Mouse (Mus musculus) heart, embryonic 12.5 days (tissue): ENCODE measurements around the gene Rftn1. TPM values are rescaled to one million over a fixed set of nuclear protein-coding genes. Genes with fewer than 3 reads are reported as not detected.
A peak's percentile ranks its signal among the peaks of the same experiment; 100 is the strongest.

Source experiments
- ATAC-seq: fragments of 200-750 bp; cut with Nextera tagmentation; 2 replicates; pipeline ENCODE4 v1.8.0; 2017; ENCODE audit warnings: moderate TSS enrichment, moderate library complexity; ENCODE audit not compliant: insufficient number of reproducible peaks, low FRiP score
- H3K27ac ChIP-seq: fragments of 300-500 bp; sonication (generic); 2 replicates; pipeline ENCODE4 v1.5.1; 2016; ENCODE audit warnings: mild to moderate bottlenecking, moderate library complexity; ENCODE audit not compliant: poor library complexity, severe bottlenecking
- H3K27me3 ChIP-seq: fragments of 300-500 bp; sonication (generic); replicated peaks from 2 replicates; pipeline ENCODE4 v1.6.1; 2016; ENCODE audit warnings: mild to moderate bottlenecking, moderate library complexity
- H3K36me3 ChIP-seq: fragments of 300-500 bp; sonication (generic); 2 replicates; pipeline ENCODE4 v1.6.1; 2016; ENCODE audit warnings: mild to moderate bottlenecking, moderate library complexity
- H3K4me1 ChIP-seq: fragments of 300-500 bp; sonication (generic); replicated peaks from 2 replicates; pipeline ENCODE4 v1.6.1; 2016; ENCODE audit warnings: mild to moderate bottlenecking
- H3K4me2 ChIP-seq: fragments of 300-500 bp; sonication (generic); 2 replicates; pipeline ENCODE4 v1.6.1; 2016; ENCODE audit warnings: mild to moderate bottlenecking, moderate library complexity
- H3K4me3 ChIP-seq: fragments of 300-500 bp; sonication (generic); 2 replicates; pipeline ENCODE4 v1.5.1; 2016; ENCODE audit warnings: mild to moderate bottlenecking
- H3K9ac ChIP-seq: fragments of 300-500 bp; sonication (generic); 2 replicates; pipeline ENCODE4 v1.6.1; 2016; ENCODE audit warnings: mild to moderate bottlenecking, moderate library complexity
- H3K9me3 ChIP-seq: fragments of 300-500 bp; sonication (generic); replicated peaks from 2 replicates; pipeline ENCODE4 v1.6.1; 2016; ENCODE audit warnings: mild to moderate bottlenecking, moderate library complexity
- WGBS: fragments of 180-500 bp; shearing (Covaris S2); methylation state at CpG from one replicate; pipeline ENCODE4 v1.1.7; 2016; 5-methylcytosine and 5-hydroxymethylcytosine counted together
- polyA plus RNA-seq: library from polyadenylated mRNA; unstranded; fragments of >200 nt; fragmentation: Nextera tagmentation; extraction: Ambion mirVana; gene quantifications from 2 replicates; pipeline ENCODE4 v1.2.1, GENCODE M21; 2016

Rftn1 gene
- polyA plus RNA-seq, 1 experiment from 2014 or later, result 24.2 TPM

DNA sequence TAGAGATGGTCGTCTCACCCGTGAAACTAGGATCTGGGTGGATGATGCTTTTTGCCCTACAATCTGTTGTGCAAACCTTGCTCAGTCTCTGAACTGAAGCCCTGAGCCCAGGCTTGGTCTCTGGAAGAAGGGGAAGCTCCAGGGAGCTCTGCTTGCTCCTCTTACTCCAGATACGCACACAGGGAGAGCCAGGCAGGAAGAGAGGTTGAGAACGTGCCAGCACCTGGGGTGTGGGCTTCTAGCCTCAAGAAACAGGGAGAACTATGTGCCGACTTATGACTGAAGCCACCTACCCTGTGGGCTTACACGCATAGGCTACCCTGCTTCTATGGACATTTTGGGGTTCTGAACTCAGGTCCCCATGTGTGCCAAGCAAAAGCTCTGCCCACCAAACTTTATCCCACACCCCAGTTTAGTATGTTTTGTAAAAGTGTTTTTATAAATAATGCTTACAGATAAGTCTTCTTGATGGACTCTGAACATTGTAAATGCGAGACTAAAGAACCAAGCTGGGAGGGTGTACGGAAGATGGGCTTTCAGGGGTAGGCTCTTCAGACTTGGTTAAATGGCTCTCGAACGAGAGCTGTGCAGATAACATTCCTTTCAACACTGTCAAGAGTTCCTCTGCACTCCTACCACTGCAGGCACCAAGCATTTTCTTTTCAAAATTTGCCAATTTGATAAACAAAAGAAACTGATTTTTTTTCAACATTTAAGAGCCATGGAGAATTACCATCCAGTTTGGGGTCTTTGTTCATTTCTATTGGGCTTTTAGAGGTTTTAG lies 152.4 kb downstream of the Rftn1 start:
- Histone ChIP-seq H3K4me1 (peaks cover 23% of the 10 kb centered on the region), H3K27ac (no peak overlapping the region), H3K27me3 (no peaks in the 10 kb centered on the region), H3K36me3 (peaks cover 3% of the 10 kb centered on the region; the same call in 1 of the 2 replicates), H3K4me2 (no peak overlapping the region), H3K9ac (no peak overlapping the region), H3K9me3 (no peaks in the 10 kb centered on the region), H3K4me3 (no peak overlapping the region)
- ATAC-seq, result no peak
- 40% methylated on average over 10 of the region's 10 CpGs for WGBS

DNA sequence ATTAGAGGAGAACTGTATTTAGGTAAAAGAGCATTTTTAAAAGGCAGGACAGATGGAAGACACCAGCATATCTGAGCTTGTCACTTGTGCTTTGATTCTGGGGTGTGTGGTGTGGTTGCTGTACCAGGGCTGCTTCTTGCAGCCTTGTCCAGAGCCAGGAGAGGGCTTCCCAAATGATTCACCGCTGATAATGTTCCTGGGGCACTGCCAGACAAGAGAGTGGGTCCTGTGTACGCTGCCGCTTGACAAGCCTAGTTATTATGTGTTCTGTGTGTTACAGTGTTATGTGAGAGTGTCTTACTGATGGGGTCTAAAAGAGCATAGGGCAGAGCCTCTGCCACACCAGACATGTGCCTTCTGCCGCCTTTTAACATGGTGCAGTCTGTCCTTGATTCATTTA lies 153.1 kb downstream of the Rftn1 start:
- no peak for ATAC-seq
- Histone ChIP-seq H3K27ac (no peak overlapping the region), H3K36me3 (peaks cover 3% of the 10 kb centered on the region; the same call in 1 of the 2 replicates), H3K4me3 (no peak overlapping the region), H3K9me3 (no peaks in the 10 kb centered on the region), H3K27me3 (no peaks in the 10 kb centered on the region), H3K4me2 (no peak overlapping the region), H3K9ac (no peak overlapping the region), H3K4me1 (peaks cover 26% of the 10 kb centered on the region)
- 71% methylated on average over 4 of the region's 4 CpGs for WGBS

- Histone ChIP-seq H3K36me3 (peaks cover 3% of the 10 kb centered on the region; the same call in 1 of the 2 replicates), H3K4me2 (no peak overlapping the region), H3K4me3 (no peak overlapping the region), H3K27ac (no peak overlapping the region), H3K4me1 (peaks cover 28% of the 10 kb centered on the region), H3K27me3 (no peaks in the 10 kb centered on the region), H3K9ac (no peak overlapping the region), H3K9me3 (no peaks in the 10 kb centered on the region)
- WGBS, result 74% methylated on average over 14 of the region's 14 CpGs
- ATAC-seq, result peak; percentile 34; the same call in 1 of the 2 replicates
These were observed 153.6 kb downstream of the Rftn1 start for GRCm38 (mm10) chr17:50036751-50037385.

DNA sequence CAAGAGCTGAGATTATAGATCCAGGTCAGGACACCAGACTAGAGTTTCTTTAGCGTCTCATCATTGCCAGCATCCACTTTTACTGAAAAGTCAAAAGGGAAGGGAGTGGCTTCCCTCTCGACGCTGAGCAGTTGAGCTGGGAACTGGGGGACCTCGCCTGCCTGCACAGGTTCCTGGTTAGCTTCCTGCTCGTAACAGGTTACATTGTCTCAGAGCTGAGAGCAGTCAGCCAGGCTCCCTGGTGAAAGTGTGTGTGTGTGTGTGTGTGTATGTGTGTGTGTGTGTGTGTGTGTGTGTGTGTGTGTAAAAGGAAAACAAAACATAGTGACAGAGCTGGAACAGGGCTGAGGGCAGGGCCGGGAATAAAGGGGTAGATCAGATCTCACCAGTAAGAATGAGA lies 156.8 kb downstream of the Rftn1 start:
- Histone ChIP-seq H3K9me3 (no peaks in the 10 kb centered on the region), H3K27ac (no peak overlapping the region), H3K27me3 (no peaks in the 10 kb centered on the region), H3K4me1 (peaks cover 31% of the 10 kb centered on the region), H3K4me3 (no peak overlapping the region), H3K36me3 (peaks cover 3% of the 10 kb centered on the region), H3K4me2 (no peak overlapping the region), H3K9ac (no peak overlapping the region)
- ATAC-seq, result no peak
- 65% methylated on average over 6 of the region's 6 CpGs for WGBS

GRCm38 (mm10) chr17:50031548-50032491 lies 158.7 kb downstream of the Rftn1 start:
- no peak for ATAC-seq
- Histone ChIP-seq H3K27ac (no peak overlapping the region), H3K4me1 (peaks cover 26% of the 10 kb centered on the region), H3K27me3 (no peaks in the 10 kb centered on the region), H3K9ac (no peak overlapping the region), H3K4me3 (no peak overlapping the region), H3K9me3 (no peaks in the 10 kb centered on the region), H3K36me3 (peaks cover 3% of the 10 kb centered on the region), H3K4me2 (no peak overlapping the region)
- 81% methylated on average over 13 of the region's 13 CpGs for WGBS

DNA sequence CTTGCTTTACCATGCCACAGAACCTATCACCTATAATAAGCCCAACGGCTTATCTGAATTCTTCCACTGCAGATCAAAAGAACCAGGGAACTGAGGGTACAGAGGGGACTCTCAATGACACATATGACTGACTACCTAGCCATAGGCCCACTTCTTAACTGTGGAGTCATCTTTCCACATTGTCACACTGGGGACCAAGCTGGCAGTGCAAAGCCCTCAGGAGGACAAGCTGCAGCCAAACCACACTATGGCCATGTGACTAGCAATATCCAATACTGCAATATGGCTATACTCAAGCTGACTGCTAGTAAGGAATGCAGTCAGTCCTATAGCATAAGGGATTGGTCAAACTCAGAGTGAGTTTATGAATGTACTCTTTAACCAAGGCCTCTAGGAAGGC lies 164.8 kb downstream of the Rftn1 start:
- Histone ChIP-seq H3K4me3 (no peak overlapping the region), H3K9me3 (no peaks in the 10 kb centered on the region), H3K36me3 (no peaks in the 10 kb centered on the region), H3K27ac (no peak overlapping the region), H3K4me2 (no peak overlapping the region), H3K9ac (no peak overlapping the region), H3K27me3 (no peaks in the 10 kb centered on the region), H3K4me1 (peaks cover 16% of the 10 kb centered on the region)
- no peak for ATAC-seq
- 64% methylated on average over 1 of the region's 1 CpGs for WGBS

GRCm38 (mm10) chr17:50025173-50025626 lies 165.3 kb downstream of the Rftn1 start:
- Histone ChIP-seq H3K4me1 (peaks cover 16% of the 10 kb centered on the region), H3K27ac (no peak overlapping the region), H3K36me3 (no peaks in the 10 kb centered on the region), H3K9me3 (no peaks in the 10 kb centered on the region), H3K4me3 (no peak overlapping the region), H3K4me2 (no peak overlapping the region), H3K27me3 (no peaks in the 10 kb centered on the region), H3K9ac (no peak overlapping the region)
- 47% methylated on average over 4 of the region's 4 CpGs for WGBS
- no peak for ATAC-seq

GRCm38 (mm10) chr17:50021400-50021799 lies 169.1 kb downstream of the Rftn1 start:
- ATAC-seq, result no peak
- no peaks in the 10 kb centered on the region for H3K9me3 ChIP-seq
- H3K27ac ChIP-seq, result no peak overlapping the region
- H3K4me3 ChIP-seq, result no peak overlapping the region
- H3K36me3 ChIP-seq, result no peaks in the 10 kb centered on the region
- WGBS, result 74% methylated on average over 4 of the region's 4 CpGs
- H3K4me2 ChIP-seq, result no peak overlapping the region
- no peak overlapping the region for H3K9ac ChIP-seq
- H3K4me1 ChIP-seq, result no peaks in the 10 kb centered on the region; the same call in 1 of the 2 replicates
- no peaks in the 10 kb centered on the region for H3K27me3 ChIP-seq

GRCm38 (mm10) chr17:50020211-50021001 lies 170.1 kb downstream of the Rftn1 start:
- no peaks in the 10 kb centered on the region for H3K36me3 ChIP-seq
- H3K4me3 ChIP-seq, result no peak overlapping the region
- no peak overlapping the region for H3K4me2 ChIP-seq
- H3K27ac ChIP-seq, result no peak overlapping the region
- peak; percentile 79 for ATAC-seq
- 69% methylated on average over 16 of the region's 16 CpGs for WGBS
- H3K9ac ChIP-seq, result no peak overlapping the region
- no peaks in the 10 kb centered on the region for H3K9me3 ChIP-seq
- no peaks in the 10 kb centered on the region for H3K27me3 ChIP-seq
- no peaks in the 10 kb centered on the region; the same call in 1 of the 2 replicates for H3K4me1 ChIP-seq

DNA sequence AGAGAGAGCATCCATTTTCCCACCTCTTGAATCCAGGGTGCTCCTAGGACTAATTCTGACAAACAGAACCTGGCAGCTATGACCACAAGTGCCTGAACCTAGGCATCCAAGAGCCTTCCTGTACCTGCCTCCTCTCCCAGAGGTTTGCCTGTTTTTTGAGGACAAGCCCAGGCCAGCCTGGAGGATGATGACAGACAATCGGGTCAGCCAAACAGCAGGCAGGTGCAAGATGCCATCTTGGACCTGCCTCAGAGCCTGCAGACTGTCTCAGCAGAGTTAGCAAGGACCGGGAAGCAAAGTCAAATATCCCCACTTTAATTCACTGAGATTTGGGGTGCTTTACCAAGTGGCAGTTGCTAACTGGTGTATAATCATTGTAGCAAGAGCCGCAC lies 170.7 kb downstream of the Rftn1 start:
- no peak overlapping the region for H3K27ac ChIP-seq
- no peaks in the 10 kb centered on the region for H3K36me3 ChIP-seq
- 83% methylated on average over 3 of the region's 3 CpGs for WGBS
- H3K4me3 ChIP-seq, result no peak overlapping the region
- H3K9ac ChIP-seq, result no peak overlapping the region
- no peaks in the 10 kb centered on the region; the same call in 1 of the 2 replicates for H3K4me1 ChIP-seq
- no peak for ATAC-seq
- no peaks in the 10 kb centered on the region for H3K9me3 ChIP-seq
- no peak overlapping the region for H3K4me2 ChIP-seq
- H3K27me3 ChIP-seq, result no peaks in the 10 kb centered on the region
